Mouse (Mus musculus): Measurements from ENCODE around the gene Arpc1a.
"Not testable (repeated sequence)": the region's sequence is repeated elsewhere in the genome, so short reads cannot be mapped to it uniquely, and the experiment has no call there.

Arpc1a gene

GRCm38 (mm10) chr5:145105694-145106275, 22.2 kb downstream of the Arpc1a start:
- no peak for DNase-seq (ENCODE audit: low spot score in 2 of 2)

- DNase-seq (ENCODE audit: low spot score in 2 of 2): no peak
These were observed 26.8 kb downstream of the Arpc1a start for GRCm38 (mm10) chr5:145110401-145110800.

DNA sequence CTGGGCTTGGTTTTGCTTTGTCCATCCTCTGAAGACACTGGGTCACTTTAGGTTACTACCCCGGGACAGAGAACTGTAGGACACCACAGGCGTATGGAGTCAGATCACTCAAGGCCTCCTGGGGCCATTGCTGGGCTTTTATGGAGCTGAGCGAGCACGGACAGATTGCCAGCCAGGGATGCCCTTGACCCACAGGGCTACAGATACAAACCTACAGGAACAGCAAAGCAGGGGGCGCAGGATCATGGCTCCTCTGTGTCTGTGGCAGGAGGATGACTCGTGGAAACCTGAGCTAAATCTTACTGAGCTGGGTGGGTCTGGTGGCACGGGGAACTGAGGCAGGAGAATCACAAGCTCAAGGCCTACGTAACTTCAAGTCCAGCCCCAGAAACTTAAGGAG, 28.9 kb downstream of the Arpc1a start:
- DNase-seq (ENCODE audit: low spot score in 2 of 2): no peak

- no peak for DNase-seq (ENCODE audit: low spot score in 2 of 2)
These were observed 29.8 kb downstream of the Arpc1a start for GRCm38 (mm10) chr5:145113416-145113815.

GRCm38 (mm10) chr5:145114071-145114605, 30.5 kb downstream of the Arpc1a start, which contains the start of gene Arpc1b:
Arpc1b (plus strand) TSS chr5:145114215.
- no peak for DNase-seq (ENCODE audit: low spot score in 2 of 2)

- no peak for DNase-seq (ENCODE audit: low spot score in 2 of 2)
These were observed 31.2 kb downstream of the Arpc1a start for GRCm38 (mm10) chr5:145114606-145115473.

DNA sequence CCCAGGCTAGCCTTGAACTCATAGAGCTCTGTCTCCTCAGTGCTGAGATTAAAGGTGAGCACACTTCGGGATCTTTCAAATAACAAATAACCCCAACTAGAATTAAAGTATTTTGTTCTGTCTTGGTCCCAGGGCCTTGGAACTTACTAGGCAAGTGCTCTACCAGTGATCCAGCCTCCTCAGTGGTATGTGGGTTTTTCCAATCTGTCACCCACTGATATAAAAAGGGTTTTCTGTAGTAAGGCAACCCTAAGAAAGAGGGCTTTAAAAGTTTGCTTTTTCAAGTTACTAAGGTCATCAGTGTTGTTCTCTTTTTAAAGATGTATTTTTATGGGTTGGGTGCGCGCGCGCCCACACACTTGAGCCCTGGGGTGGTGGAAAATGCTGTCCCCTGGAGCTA, 32.1 kb downstream of the Arpc1a start:
- no peak for DNase-seq (ENCODE audit: low spot score in 2 of 2)

DNA sequence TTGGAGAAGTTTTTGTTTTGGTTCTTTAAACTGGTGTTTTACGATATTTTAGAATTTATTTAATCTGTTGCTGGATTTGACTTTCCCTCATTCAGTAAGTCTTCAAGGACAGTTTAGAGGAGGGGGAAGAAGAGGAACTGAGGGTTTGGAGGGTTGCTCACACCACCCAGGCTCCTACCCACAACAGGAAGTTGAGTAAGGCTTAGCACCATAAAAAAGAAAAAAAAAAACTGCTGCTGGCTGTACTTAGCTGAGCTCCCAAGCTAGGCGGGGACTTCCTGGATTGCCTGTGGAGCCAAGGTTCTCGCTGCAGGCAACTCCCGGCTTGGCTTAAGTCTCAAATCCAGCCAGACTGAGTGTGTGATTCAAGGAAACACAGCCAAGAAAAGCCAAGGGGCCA, 32.7 kb downstream of the Arpc1a start:
- DNase-seq (ENCODE audit: low spot score in 2 of 2): no peak

- peak in 1 of 2 experiments; percentile 55 for DNase-seq (ENCODE audit: low spot score in 2 of 2)
These were observed 33.3 kb downstream of the Arpc1a start for GRCm38 (mm10) chr5:145116916-145117315.

- DNase-seq (ENCODE audit: low spot score in 2 of 2): no peak
These were observed 34.4 kb downstream of the Arpc1a start for GRCm38 (mm10) chr5:145118005-145118404.

- DNase-seq (ENCODE audit: low spot score in 2 of 2): no peak
These were observed 34.8 kb downstream of the Arpc1a start for GRCm38 (mm10) chr5:145118461-145118860.

GRCm38 (mm10) chr5:145119385-145119784, 35.8 kb downstream of the Arpc1a start:
- DNase-seq (ENCODE audit: low spot score in 2 of 2): no peak

GRCm38 (mm10) chr5:145120921-145121320, 37.3 kb downstream of the Arpc1a start:
- no peak for DNase-seq (ENCODE audit: low spot score in 2 of 2)

DNA sequence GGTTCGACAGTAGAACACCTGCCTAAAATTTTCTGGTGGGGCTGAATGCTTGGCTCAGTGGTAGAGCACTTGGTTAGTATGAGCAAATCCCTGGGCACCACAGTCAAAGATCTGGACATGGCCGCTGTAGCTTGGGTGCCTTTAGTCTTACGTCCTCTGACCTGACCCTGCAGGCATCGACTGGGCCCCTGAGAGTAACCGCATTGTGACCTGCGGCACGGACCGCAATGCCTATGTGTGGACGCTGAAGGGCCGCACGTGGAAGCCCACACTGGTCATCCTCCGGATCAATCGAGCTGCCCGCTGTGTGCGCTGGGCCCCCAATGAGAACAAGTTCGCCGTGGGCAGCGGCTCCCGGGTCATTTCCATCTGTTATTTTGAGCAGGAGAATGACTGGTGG, 39.8 kb downstream of the Arpc1a start:
- DNase-seq (ENCODE audit: low spot score in 2 of 2): no peak

DNA sequence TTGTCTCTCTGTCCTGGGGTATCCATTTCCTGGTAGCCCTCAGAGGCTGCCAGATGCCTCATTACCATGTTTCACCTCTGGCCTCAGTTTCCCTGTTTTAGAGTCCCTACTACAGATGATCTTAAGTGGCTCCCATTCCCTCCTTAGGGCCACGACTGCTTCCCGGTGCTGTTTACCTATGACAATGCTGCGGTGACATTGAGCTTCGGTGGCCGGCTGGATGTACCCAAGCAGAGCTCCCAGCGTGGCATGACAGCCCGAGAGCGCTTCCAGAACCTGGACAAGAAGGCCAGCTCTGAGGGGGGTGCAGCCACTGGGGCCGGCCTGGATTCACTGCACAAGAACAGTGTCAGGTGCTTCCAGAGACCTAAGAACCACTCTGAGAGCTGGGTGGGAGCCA, 43.0 kb downstream of the Arpc1a start:
- DNase-seq (ENCODE audit: low spot score in 2 of 2): no peak

- no peak for DNase-seq (ENCODE audit: low spot score in 2 of 2)
These were observed 45.5 kb downstream of the Arpc1a start for GRCm38 (mm10) chr5:145129124-145129523.

- DNase-seq (ENCODE audit: low spot score in 2 of 2): not testable (repeated sequence)
These were observed 46.1 kb downstream of the Arpc1a start for GRCm38 (mm10) chr5:145129773-145130172.

DNA sequence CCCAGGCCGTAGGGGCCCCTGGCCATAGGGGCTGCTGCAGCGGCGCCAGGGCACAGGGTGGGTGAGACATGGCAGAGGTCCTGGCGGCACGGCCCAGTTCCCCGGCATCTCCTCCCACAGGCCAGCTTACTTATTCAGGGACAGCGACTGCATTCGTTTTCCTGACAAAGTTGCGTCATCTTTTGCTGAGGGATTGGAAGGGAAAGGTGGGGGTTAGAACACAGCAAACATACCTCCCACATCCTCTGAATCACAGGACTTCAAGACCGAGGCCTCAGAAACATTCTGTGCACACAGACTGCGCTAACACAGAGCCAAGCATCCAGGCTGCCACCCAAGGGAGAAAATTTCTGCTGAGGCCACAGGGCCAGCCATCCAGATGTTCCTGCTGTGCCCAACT, 46.6 kb downstream of the Arpc1a start:
- DNase-seq (ENCODE audit: low spot score in 2 of 2): peak; percentile 66 to 74

DNA sequence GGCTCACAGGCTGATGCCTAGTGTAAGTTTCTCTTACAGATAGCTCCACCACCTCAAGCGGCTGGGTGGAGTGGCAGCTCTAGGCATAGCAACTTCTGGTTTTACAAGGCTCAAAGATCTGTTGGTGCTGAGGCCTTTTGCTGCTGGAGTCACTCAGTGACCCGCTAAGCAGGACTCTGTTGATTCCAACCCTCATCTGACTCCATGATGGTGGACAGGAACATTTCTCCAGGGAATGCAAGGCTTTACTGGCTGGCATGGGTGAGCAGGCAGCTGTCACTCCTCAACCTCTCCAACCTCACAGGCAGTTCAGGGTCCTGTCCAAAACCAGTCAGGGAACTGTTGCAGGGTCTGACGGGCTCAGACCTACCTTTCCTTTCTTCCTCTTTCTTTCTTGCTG, 47.4 kb downstream of the Arpc1a start:
- no peak for DNase-seq (ENCODE audit: low spot score in 2 of 2)

DNA sequence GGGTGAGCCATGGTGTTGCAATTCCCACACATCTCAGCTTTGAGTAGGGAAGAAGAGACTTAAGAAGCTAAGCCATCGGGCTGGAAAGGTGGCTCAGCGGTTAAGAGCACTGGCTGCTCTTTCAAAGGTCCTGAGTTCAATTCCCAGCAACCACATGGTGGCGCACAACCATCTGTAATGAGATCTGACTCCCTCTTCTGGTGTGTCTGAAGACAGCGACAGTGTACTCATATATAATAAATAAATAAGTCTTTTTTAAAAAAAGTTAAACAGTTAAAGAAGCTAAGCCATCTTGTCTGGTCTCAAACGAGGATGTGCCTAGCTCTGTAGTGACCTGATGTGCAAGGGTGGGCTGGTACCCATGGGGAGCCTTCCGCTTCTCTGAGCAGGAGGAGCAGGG, 49.6 kb downstream of the Arpc1a start:
- DNase-seq (ENCODE audit: low spot score in 2 of 2): not testable (repeated sequence)

DNA sequence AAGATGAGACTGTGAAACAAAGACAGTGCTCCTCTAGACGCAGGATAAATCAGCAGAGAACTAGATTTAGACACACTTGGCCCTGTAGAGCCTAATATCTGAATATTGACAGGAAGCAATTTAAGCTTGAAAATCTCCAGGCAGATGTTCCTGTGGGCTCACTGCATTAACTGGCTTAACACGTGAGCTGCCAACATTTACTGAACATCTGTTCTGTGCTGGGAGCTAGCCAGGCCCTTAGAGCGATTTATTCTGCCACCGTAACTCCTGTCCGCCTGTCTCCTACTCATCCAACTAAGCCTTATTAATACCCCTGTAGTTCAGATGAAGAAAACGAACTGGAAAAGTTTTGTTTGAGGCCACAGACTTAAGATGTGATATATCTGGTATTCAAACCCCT, 55.2 kb downstream of the Arpc1a start:
- DNase-seq (ENCODE audit: low spot score in 2 of 2): no peak

GRCm38 (mm10) chr5:145139571-145140519, 56.2 kb downstream of the Arpc1a start, which contains the start of the genes Pdap1 and Bud31:
Pdap1 (minus strand) TSS chr5:145140238.
Bud31 (plus strand) TSS chr5:145140362.
- DNase-seq (ENCODE audit: low spot score in 2 of 2): peak; percentile 82 to 95
